Mouse (Mus musculus): ENCODE measurements around the gene Cacna1c. TPM values are rescaled to one million over a fixed set of nuclear protein-coding genes. Genes with fewer than 3 reads are reported as not detected.

The Cacna1c gene
- polyA plus RNA-seq, 1 experiment from 2014 or later = 13.7 TPM

GRCm38 (mm10) chr6:119017498-119017897 lies 178.7 kb downstream of the Cacna1c start:
- no peak for ATAC-seq (ENCODE audit: low read depth)
- Histone ChIP-seq H3K4me2 (ENCODE audit: low read depth, low read length) (no peak overlapping the region), H3K4me3 (ENCODE audit: low read depth, low read length) (no peak overlapping the region), H3K9ac (replicated peaks; ENCODE audit: low read depth, low read length) (no peak overlapping the region), H3K27me3 (ENCODE audit: control insufficient read depth, insufficient read depth, low read length) (no peaks in the 10 kb centered on the region), H3K9me3 (ENCODE audit: control insufficient read depth, low read length) (no peaks in the 10 kb centered on the region), H3K27ac (ENCODE audit: low read depth, low read length) (no peak overlapping the region), H3K4me1 (ENCODE audit: control insufficient read depth, insufficient read depth, low read length) (no peaks in the 10 kb centered on the region), H3K36me3 (ENCODE audit: control insufficient read depth, insufficient read depth, low read length) (no peaks in the 10 kb centered on the region)
- 71% methylated on average over 10 of the region's 10 CpGs for WGBS

DNA sequence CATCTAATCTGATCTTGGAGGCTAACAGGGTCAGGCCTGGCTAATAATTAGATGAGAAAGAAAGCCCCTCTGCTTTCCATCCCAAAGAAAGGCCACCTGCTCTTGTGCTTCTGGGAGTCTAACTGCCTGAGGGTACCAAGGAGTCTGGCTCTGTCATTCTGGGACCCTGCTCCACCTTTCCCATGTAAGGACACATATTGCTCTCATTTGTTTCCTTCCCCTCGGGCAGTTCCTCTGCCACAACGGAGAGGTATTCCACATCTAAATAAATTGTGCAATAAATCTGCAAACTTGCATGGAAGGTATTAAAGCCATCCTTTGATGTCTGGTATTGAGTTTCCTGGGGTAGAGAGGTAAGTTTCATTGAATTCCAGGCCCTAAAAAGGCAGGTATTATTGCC lies 180.9 kb downstream of the Cacna1c start:
- Histone ChIP-seq H3K36me3 (ENCODE audit: control insufficient read depth, insufficient read depth, low read length) (no peaks in the 10 kb centered on the region), H3K27me3 (ENCODE audit: control insufficient read depth, insufficient read depth, low read length) (no peaks in the 10 kb centered on the region), H3K4me2 (ENCODE audit: low read depth, low read length) (no peak overlapping the region), H3K27ac (ENCODE audit: low read depth, low read length) (no peak overlapping the region), H3K9me3 (ENCODE audit: control insufficient read depth, low read length) (no peaks in the 10 kb centered on the region), H3K4me1 (ENCODE audit: control insufficient read depth, insufficient read depth, low read length) (no peaks in the 10 kb centered on the region), H3K9ac (replicated peaks; ENCODE audit: low read depth, low read length) (no peak overlapping the region), H3K4me3 (ENCODE audit: low read depth, low read length) (no peak overlapping the region)
- WGBS = 34% methylated on average over 2 of the region's 2 CpGs
- ATAC-seq (ENCODE audit: low read depth) = no peak

DNA sequence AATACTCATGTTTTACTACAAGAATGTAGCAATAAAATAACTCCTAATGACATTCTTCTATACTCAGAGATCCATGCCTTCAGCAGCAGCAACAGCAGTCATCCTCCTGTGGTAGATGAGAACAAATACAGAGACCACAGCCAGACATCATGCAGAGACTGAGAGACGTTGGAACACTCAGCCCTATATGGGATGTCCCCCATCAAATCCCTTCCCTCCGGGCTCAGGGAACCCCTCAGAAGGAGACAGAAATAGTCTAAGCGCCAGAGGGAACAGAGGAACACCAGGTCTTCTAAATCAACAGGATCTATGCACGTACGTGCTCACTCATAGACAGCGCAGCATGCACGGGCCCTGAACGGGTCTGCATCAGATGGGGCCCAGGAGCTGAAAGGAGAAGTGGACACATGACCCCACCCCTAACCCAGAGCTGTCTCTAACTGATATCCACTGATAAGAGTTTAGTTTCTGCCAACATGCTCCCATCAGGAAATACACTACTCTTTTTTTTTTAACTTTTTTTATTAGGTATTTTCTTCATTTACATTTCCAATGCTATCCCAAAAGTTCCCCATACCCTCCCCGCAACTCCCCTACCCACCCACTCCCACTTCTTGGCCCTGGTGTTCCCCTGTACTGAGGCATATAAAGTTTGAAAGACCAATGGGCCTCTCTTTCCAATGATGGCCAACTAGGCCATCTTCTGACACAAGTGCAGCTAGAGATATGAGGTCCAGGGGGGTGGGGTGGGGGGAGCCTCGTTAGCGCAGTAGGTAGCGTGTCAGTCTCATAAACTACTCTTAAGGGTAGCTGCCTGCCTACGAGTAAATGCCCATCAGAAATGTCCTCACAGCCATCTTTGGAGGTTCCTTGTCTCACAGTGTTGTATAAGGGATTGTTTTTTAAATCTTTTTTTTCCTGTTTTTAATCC lies 182.8 kb downstream of the Cacna1c start:
- no peak overlapping the region for H3K27ac ChIP-seq (ENCODE audit: low read depth, low read length)
- no peak overlapping the region for H3K9ac ChIP-seq (replicated peaks; ENCODE audit: low read depth, low read length)
- ATAC-seq (ENCODE audit: low read depth) = no peak
- no peaks in the 10 kb centered on the region for H3K9me3 ChIP-seq (ENCODE audit: control insufficient read depth, low read length)
- no peaks in the 10 kb centered on the region for H3K4me1 ChIP-seq (ENCODE audit: control insufficient read depth, insufficient read depth, low read length)
- H3K4me2 ChIP-seq (ENCODE audit: low read depth, low read length) = no peak overlapping the region
- H3K4me3 ChIP-seq (ENCODE audit: low read depth, low read length) = no peak overlapping the region
- WGBS = 92% methylated on average over 13 of the region's 13 CpGs
- H3K27me3 ChIP-seq (ENCODE audit: control insufficient read depth, insufficient read depth, low read length) = no peaks in the 10 kb centered on the region
- no peaks in the 10 kb centered on the region for H3K36me3 ChIP-seq (ENCODE audit: control insufficient read depth, insufficient read depth, low read length)

DNA sequence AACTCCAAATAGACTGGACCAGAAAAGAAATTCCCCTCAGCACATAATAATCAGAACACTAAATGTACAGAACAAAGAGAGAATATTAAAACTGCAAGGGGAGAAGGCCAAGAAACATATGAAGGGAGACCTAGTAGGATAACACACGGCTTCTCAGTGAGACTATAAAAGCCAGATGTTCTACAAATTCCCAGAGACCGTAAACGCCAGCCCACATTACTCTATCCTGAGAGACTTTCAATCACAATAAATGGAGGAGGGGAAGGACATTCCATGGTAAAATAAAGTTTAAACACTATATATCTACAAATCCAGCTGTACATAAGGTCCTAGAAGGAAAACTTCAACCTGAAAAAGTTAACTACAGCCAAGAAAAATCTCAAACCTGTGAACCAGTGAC lies 185.3 kb downstream of the Cacna1c start:
- H3K27me3 ChIP-seq (ENCODE audit: control insufficient read depth, insufficient read depth, low read length) = no peaks in the 10 kb centered on the region
- ATAC-seq (ENCODE audit: low read depth) = no peak
- no peaks in the 10 kb centered on the region for H3K4me1 ChIP-seq (ENCODE audit: control insufficient read depth, insufficient read depth, low read length)
- no peaks in the 10 kb centered on the region for H3K36me3 ChIP-seq (ENCODE audit: control insufficient read depth, insufficient read depth, low read length)
- no peak overlapping the region for H3K9ac ChIP-seq (replicated peaks; ENCODE audit: low read depth, low read length)
- no peak overlapping the region for H3K4me3 ChIP-seq (ENCODE audit: low read depth, low read length)
- 49% methylated on average over 3 of the region's 3 CpGs for WGBS
- H3K9me3 ChIP-seq (ENCODE audit: control insufficient read depth, low read length) = no peaks in the 10 kb centered on the region
- H3K4me2 ChIP-seq (ENCODE audit: low read depth, low read length) = no peak overlapping the region
- no peak overlapping the region for H3K27ac ChIP-seq (ENCODE audit: low read depth, low read length)

GRCm38 (mm10) chr6:119009526-119009925 lies 186.7 kb downstream of the Cacna1c start:
- 91% methylated on average over 7 of the region's 7 CpGs for WGBS
- ATAC-seq (ENCODE audit: low read depth) = no peak
- H3K4me1 ChIP-seq (ENCODE audit: control insufficient read depth, insufficient read depth, low read length) = no peaks in the 10 kb centered on the region

GRCm38 (mm10) chr6:119008638-119009166 lies 187.5 kb downstream of the Cacna1c start:
- no peak for ATAC-seq (ENCODE audit: low read depth)
- H3K27ac ChIP-seq (ENCODE audit: low read depth, low read length) = no peak overlapping the region
- no peaks in the 10 kb centered on the region for H3K4me1 ChIP-seq (ENCODE audit: control insufficient read depth, insufficient read depth, low read length)
- no peaks in the 10 kb centered on the region for H3K27me3 ChIP-seq (ENCODE audit: control insufficient read depth, insufficient read depth, low read length)
- H3K9me3 ChIP-seq (ENCODE audit: control insufficient read depth, low read length) = no peaks in the 10 kb centered on the region
- no peak overlapping the region for H3K9ac ChIP-seq (replicated peaks; ENCODE audit: low read depth, low read length)
- 46% methylated on average over 7 of the region's 7 CpGs for WGBS
- H3K4me2 ChIP-seq (ENCODE audit: low read depth, low read length) = no peak overlapping the region
- no peaks in the 10 kb centered on the region for H3K36me3 ChIP-seq (ENCODE audit: control insufficient read depth, insufficient read depth, low read length)
- no peak overlapping the region for H3K4me3 ChIP-seq (ENCODE audit: low read depth, low read length)

More at GRCm38 (mm10) chr6:119009526-119009925, 186.7 kb downstream of the Cacna1c start:
- Histone ChIP-seq H3K36me3 (ENCODE audit: control insufficient read depth, insufficient read depth, low read length) (no peaks in the 10 kb centered on the region), H3K4me3 (ENCODE audit: low read depth, low read length) (no peak overlapping the region), H3K27ac (ENCODE audit: low read depth, low read length) (no peak overlapping the region), H3K9ac (replicated peaks; ENCODE audit: low read depth, low read length) (no peak overlapping the region), H3K9me3 (ENCODE audit: control insufficient read depth, low read length) (no peaks in the 10 kb centered on the region), H3K4me2 (ENCODE audit: low read depth, low read length) (no peak overlapping the region), H3K27me3 (ENCODE audit: control insufficient read depth, insufficient read depth, low read length) (no peaks in the 10 kb centered on the region)

DNA sequence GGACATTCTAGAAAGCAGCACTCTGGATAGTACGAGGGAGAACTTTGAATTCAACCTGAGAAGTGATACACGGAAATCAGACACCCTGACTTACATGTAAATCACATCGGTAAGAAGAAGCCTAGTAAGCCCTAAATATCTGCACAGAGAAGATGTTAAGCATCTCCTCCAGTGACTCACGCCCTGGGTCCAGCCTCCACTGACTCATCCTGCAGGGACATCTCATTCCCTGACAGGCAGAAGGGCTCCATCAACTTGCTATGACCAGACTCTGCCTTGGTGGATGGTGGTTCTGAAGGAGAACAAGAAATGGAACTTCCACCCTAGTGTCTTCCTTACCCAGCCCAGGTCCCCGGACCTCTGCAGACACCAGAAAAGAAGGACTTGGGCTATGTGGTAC lies 191.6 kb downstream of the Cacna1c start:
- 94% methylated on average over 5 of the region's 5 CpGs for WGBS

GRCm38 (mm10) chr6:119001442-119001841 lies 194.8 kb downstream of the Cacna1c start:
- H3K4me2 ChIP-seq (ENCODE audit: low read depth, low read length) = no peak overlapping the region
- no peaks in the 10 kb centered on the region for H3K36me3 ChIP-seq (ENCODE audit: control insufficient read depth, insufficient read depth, low read length)
- H3K9me3 ChIP-seq (ENCODE audit: control insufficient read depth, low read length) = no peaks in the 10 kb centered on the region
- H3K27me3 ChIP-seq (ENCODE audit: control insufficient read depth, insufficient read depth, low read length) = no peaks in the 10 kb centered on the region
- no peak overlapping the region for H3K9ac ChIP-seq (replicated peaks; ENCODE audit: low read depth, low read length)
- no peak overlapping the region for H3K4me3 ChIP-seq (ENCODE audit: low read depth, low read length)
- WGBS = 87% methylated on average over 2 of the region's 2 CpGs
- no peak for ATAC-seq (ENCODE audit: low read depth)
- no peaks in the 10 kb centered on the region for H3K4me1 ChIP-seq (ENCODE audit: control insufficient read depth, insufficient read depth, low read length)
- H3K27ac ChIP-seq (ENCODE audit: low read depth, low read length) = no peak overlapping the region

More for the DNA sequence above, 191.6 kb downstream of the Cacna1c start:
- H3K4me3 ChIP-seq (ENCODE audit: low read depth, low read length) = no peak overlapping the region
- H3K9ac ChIP-seq (replicated peaks; ENCODE audit: low read depth, low read length) = no peak overlapping the region
- H3K27ac ChIP-seq (ENCODE audit: low read depth, low read length) = no peak overlapping the region
- no peaks in the 10 kb centered on the region for H3K4me1 ChIP-seq (ENCODE audit: control insufficient read depth, insufficient read depth, low read length)
- ATAC-seq (ENCODE audit: low read depth) = no peak
- no peaks in the 10 kb centered on the region for H3K27me3 ChIP-seq (ENCODE audit: control insufficient read depth, insufficient read depth, low read length)
- no peaks in the 10 kb centered on the region for H3K36me3 ChIP-seq (ENCODE audit: control insufficient read depth, insufficient read depth, low read length)
- no peaks in the 10 kb centered on the region for H3K9me3 ChIP-seq (ENCODE audit: control insufficient read depth, low read length)
- H3K4me2 ChIP-seq (ENCODE audit: low read depth, low read length) = no peak overlapping the region

DNA sequence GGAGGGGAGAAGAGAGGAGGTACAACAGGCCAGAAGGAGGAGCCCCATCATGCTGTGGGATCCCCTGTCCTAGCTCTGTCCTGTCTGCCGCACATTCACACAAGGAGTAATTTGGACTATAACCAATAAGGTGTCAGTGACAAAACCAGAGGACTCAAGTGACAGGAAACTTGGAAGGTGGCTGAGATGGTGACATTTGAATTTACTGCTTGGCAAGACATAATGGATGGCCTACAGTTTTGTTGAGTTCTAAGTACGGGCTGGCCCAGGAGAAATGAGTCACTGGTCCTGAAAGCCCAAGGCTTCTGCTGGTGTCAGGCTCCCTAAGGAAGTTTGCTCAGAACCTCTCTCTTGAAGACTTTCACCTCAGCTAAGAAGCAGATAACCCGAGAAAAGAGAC lies 196.0 kb downstream of the Cacna1c start:
- Histone ChIP-seq H3K4me1 (ENCODE audit: control insufficient read depth, insufficient read depth, low read length) (no peaks in the 10 kb centered on the region), H3K9me3 (ENCODE audit: control insufficient read depth, low read length) (no peaks in the 10 kb centered on the region), H3K27ac (ENCODE audit: low read depth, low read length) (0 out of 2 replicates have a peak overlapping the region, but pooled peaks have one; percentile 10), H3K36me3 (ENCODE audit: control insufficient read depth, insufficient read depth, low read length) (no peaks in the 10 kb centered on the region), H3K4me3 (ENCODE audit: low read depth, low read length) (no peak overlapping the region), H3K9ac (replicated peaks; ENCODE audit: low read depth, low read length) (no peak overlapping the region), H3K4me2 (ENCODE audit: low read depth, low read length) (no peak overlapping the region), H3K27me3 (ENCODE audit: control insufficient read depth, insufficient read depth, low read length) (no peaks in the 10 kb centered on the region)
- 53% methylated on average over 3 of the region's 3 CpGs for WGBS
- ATAC-seq (ENCODE audit: low read depth) = no peak
